Mouse (Mus musculus): ENCODE results near the gene Ttc1. TPM values are rescaled to one million over a fixed set of nuclear protein-coding genes. Genes with fewer than 3 reads are reported as not detected.

Ttc1 gene
- 10 to 100 TPM; 56.3 to 62.9 TPM for total RNA-seq (2021)
- long read RNA-seq, experiment 1, transcript Ttc1-201 (8 exons, 1,438 nt): major isoform, 58 of 69 reads
- long read RNA-seq, experiment 1, partial matches to known transcripts: 8 of 69 reads
- long read RNA-seq, experiment 1, other reads (novel, unspliced or antisense): 3 of 69 reads
- long read RNA-seq, experiment 2, transcript Ttc1-201 (8 exons, 1,438 nt): major isoform, 41 of 52 reads
- long read RNA-seq, experiment 2, partial matches to known transcripts: 7 of 52 reads
- long read RNA-seq, experiment 2, other reads (novel, unspliced or antisense): 4 of 52 reads

DNA sequence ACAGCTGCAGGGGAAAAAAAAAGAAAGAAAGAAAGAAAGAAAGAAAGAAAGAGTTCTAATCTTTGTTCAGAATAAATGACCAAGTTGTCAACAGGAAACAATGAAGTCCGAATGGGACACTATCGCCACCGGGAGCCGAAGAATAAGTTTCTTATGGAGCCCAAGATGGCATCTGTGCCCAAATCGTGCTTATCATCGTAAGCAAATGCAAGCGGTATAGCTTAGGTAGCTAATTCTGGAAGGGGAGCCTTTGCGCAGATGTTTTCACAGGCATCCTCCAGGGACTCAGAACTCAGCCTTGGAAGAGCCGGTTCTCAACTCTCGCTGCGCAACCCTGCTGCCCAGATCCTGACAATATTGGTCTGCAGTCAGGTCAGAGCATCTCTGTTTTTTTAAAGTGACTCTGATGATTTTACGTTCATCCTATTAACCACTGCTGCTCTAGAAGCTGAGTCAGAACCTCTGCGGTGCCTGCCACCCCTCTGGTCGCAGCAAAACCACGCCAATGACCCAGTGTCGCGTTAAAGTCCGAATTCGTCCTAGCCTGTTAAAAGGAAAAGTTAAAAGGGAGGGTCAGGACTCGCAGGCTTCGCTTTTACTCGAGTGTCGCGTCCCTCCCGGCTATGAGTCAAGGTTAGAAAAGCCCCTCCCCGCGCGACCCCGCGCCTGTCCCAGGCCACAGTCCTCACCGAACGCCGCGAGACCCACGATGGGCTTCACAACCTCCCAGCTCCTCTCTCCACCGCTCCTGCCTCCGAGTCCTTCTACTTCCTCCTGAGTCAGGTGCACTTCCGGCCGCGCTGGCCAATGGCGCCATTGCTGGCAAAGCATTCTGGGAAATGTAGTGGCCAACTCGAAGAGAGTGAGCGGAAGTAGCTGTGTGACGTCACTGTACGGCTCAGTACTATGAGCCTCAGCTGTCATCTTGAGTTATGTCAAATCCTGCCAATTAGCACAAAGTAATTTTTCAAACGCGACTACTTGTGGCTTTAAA, at the start of gene Ttc1:
Ttc1 (minus strand) TSS at position 776 of the 994 bp plus-strand sequence.
- Histone ChIP-seq H3K4me3 (peak within 1 kb of the TSS; percentile 58), H3K27ac (peak within 1 kb of the TSS; percentile 81)
- no peak for TF ChIP-seq CTCF (IDR thresholded peaks at IDR 0.05)
- peak; percentile 97 to 99 for DNase-seq (ENCODE audit: extremely low spot score in 1 of 2, low spot score in 2 of 2)
- intact Hi-C loops (cut with DNase I): loop anchor here (5.0 kb wide), 1 partner anchor 65 kb away; the partner anchor contains the start of gene Pwwp2a

DNA sequence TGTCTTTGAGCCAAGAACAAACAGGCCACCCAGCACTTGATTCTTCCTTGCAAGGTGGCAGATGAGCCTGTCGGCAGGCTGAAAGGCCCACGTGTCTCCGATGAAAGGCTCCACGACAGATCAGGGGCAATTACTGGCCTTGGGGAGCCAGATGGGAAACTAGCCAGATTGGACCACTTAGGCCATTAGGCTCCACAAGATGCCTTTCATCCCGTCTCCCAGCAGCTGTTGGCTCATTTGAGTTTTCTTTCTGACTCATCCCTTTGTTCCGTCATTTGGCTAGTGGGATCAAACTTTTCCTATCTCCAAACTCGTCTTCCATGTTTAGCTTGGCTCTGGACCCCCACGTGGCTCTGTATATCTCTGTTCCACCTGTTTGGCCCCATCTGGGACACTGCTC, 48.2 kb upstream of the Ttc1 start:
- DNase-seq (ENCODE audit: extremely low spot score in 1 of 2, low spot score in 2 of 2): no peak
- Histone ChIP-seq H3K4me3 (no peak overlapping the region), H3K27ac (no peak overlapping the region)
- intact Hi-C loops (cut with DNase I): no loop called here
- TF ChIP-seq CTCF (IDR thresholded peaks at IDR 0.05): no peak

GRCm38 (mm10) chr11:43790446-43790845, 42.6 kb upstream of the Ttc1 start:
- no peak for TF ChIP-seq CTCF (IDR thresholded peaks at IDR 0.05)
- Histone ChIP-seq H3K27ac (no peak overlapping the region), H3K4me3 (no peak overlapping the region)
- DNase-seq (ENCODE audit: extremely low spot score in 1 of 2, low spot score in 2 of 2): no peak
- intact Hi-C loops (cut with DNase I): no loop called here

DNA sequence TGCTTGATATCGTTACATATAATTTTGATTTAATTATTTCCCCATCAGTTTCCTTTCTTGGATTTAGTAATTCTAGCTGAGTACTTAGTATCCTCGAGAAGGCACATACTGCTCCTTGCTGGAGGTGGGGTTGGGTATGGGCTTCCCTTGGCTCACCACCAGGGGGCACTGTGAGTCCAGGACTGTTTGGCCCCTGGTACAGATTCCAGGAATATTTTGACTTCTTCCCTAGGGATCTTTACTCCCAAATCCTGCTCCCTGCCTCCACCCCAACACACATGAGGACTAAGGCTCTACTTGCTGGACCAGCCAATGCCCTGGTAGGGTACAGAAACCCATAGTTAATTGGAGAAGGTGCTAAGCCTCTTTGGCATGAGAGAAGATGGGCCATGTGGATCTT, 36.0 kb upstream of the Ttc1 start:
- peak; percentile 68 to 82 for DNase-seq (ENCODE audit: extremely low spot score in 1 of 2, low spot score in 2 of 2)
- H3K27ac ChIP-seq: no peak overlapping the region
- H3K4me3 ChIP-seq: no peak overlapping the region
- peak; percentile 88 for TF ChIP-seq CTCF (IDR thresholded peaks at IDR 0.05)
- intact Hi-C loops (cut with DNase I): loop anchor here (2.0 to 5.0 kb wide), 2 partner anchors 429 to 547 kb away; no protein-coding TSS in a partner anchor

DNA sequence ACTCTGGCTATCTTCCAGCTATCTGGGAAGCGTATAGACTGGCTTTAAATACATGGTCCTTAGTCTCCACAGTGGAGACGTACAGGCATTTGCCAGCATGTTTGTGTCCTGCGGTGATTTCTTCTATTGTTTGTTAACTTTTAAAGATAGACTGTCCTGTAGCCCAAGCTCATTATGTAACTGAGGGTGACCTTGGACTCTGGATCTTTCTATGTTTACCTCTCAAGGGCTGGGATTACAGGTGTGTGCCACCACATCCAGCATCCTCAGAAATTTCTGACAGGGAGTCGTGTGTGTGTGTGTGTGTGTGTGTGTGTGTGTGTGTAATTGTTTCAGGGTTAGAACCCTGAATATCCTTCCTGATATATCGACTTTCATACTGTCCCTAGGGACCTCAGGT, 35.3 kb upstream of the Ttc1 start:
- intact Hi-C loops (cut with DNase I): loop anchor here (2.0 to 5.0 kb wide), 2 partner anchors 429 to 548 kb away; no protein-coding TSS in a partner anchor
- no peak for TF ChIP-seq CTCF (IDR thresholded peaks at IDR 0.05)

GRCm38 (mm10) chr11:43779551-43779950, 31.7 kb upstream of the Ttc1 start:
- no peak for TF ChIP-seq CTCF (IDR thresholded peaks at IDR 0.05)
- no peak overlapping the region for H3K27ac ChIP-seq
- DNase-seq (ENCODE audit: extremely low spot score in 1 of 2, low spot score in 2 of 2): no peak
- intact Hi-C loops (cut with DNase I): no loop called here
- H3K4me3 ChIP-seq: no peak overlapping the region

More for the DNA sequence above, 35.3 kb upstream of the Ttc1 start:
- Histone ChIP-seq H3K4me3 (no peak overlapping the region), H3K27ac (no peak overlapping the region)
- no peak for DNase-seq (ENCODE audit: extremely low spot score in 1 of 2, low spot score in 2 of 2)

- intact Hi-C loops (cut with DNase I): no loop called here
- TF ChIP-seq CTCF (IDR thresholded peaks at IDR 0.05): no peak
- H3K4me3 ChIP-seq: no peak overlapping the region
- H3K27ac ChIP-seq: no peak overlapping the region
- no peak for DNase-seq (ENCODE audit: extremely low spot score in 1 of 2, low spot score in 2 of 2)
Measured at GRCm38 (mm10) chr11:43776324-43776694, 28.5 kb upstream of the Ttc1 start.

GRCm38 (mm10) chr11:43775469-43776323, 27.9 kb upstream of the Ttc1 start:
- intact Hi-C loops (cut with DNase I): no loop called here
- Histone ChIP-seq H3K27ac (no peak overlapping the region), H3K4me3 (0 out of 2 replicates have a peak overlapping the region, but pooled peaks have one; percentile 7)
- TF ChIP-seq CTCF (IDR thresholded peaks at IDR 0.05): no peak
- DNase-seq (ENCODE audit: extremely low spot score in 1 of 2, low spot score in 2 of 2): peak in 1 of 2 experiments; percentile 16

DNA sequence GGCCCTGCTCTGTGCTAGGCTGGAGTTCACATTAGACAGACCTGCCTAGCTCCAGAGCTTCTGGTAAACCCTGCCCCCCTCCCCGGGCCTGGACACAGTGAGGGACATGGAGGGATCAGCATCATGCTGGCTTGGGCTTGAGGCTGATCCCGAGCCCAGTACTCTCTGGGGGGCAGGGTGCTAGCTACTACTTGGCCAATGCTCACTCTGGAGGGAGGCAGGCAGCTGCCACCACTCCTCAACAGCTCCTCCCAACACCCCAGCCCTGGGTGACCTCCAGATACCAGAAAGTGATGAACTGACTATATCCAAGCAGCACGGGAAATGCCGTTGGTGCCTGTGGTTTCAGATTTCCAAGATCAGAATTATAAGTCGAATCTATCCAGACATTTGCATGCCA, 25.9 kb upstream of the Ttc1 start:
- DNase-seq (ENCODE audit: extremely low spot score in 1 of 2, low spot score in 2 of 2): no peak
- intact Hi-C loops (cut with DNase I): no loop called here
- no peak for TF ChIP-seq CTCF (IDR thresholded peaks at IDR 0.05)
- Histone ChIP-seq H3K27ac (no peak overlapping the region), H3K4me3 (no peak overlapping the region)

GRCm38 (mm10) chr11:43770110-43770509, 22.3 kb upstream of the Ttc1 start:
- DNase-seq (ENCODE audit: extremely low spot score in 1 of 2, low spot score in 2 of 2): no peak
- intact Hi-C loops (cut with DNase I): no loop called here

GRCm38 (mm10) chr11:43767749-43768148, 19.9 kb upstream of the Ttc1 start:
- no peak overlapping the region for H3K4me3 ChIP-seq
- no peak for TF ChIP-seq CTCF (IDR thresholded peaks at IDR 0.05)
- intact Hi-C loops (cut with DNase I): loop anchor here (1.0 kb wide), 2 partner anchors 564 to 686 kb away; no protein-coding TSS in a partner anchor
- no peak overlapping the region for H3K27ac ChIP-seq
- DNase-seq (ENCODE audit: extremely low spot score in 1 of 2, low spot score in 2 of 2): no peak

More at GRCm38 (mm10) chr11:43770110-43770509, 22.3 kb upstream of the Ttc1 start:
- TF ChIP-seq CTCF (IDR thresholded peaks at IDR 0.05): no peak
- no peak overlapping the region for H3K27ac ChIP-seq
- no peak overlapping the region for H3K4me3 ChIP-seq
